Mouse (Mus musculus) liver, embryonic 12.5 days (tissue): ENCODE results near the gene Car10. TPM values are rescaled to one million over a fixed set of nuclear protein-coding genes. Genes with fewer than 3 reads are reported as not detected.

Experiments
- ATAC-seq: fragments of 200-750 bp; cut with Nextera tagmentation; 2 replicates; pipeline ENCODE4 v1.8.0; 2017; ENCODE audit warnings: moderate number of reproducible peaks, mild to moderate bottlenecking, moderate library complexity
- H3K27ac ChIP-seq: fragments of 300-500 bp; sonication (generic); 2 replicates; pipeline ENCODE4 v1.5.1; 2016; ENCODE audit warnings: mild to moderate bottlenecking
- H3K27me3 ChIP-seq: fragments of 300-500 bp; sonication (generic); replicated peaks from 2 replicates; pipeline ENCODE4 v1.6.1; 2016; ENCODE audit warnings: mild to moderate bottlenecking, moderate library complexity
- H3K36me3 ChIP-seq: fragments of 300-500 bp; sonication (generic); 2 replicates; pipeline ENCODE4 v1.6.1; 2016; ENCODE audit warnings: mild to moderate bottlenecking, moderate library complexity
- H3K4me1 ChIP-seq: fragments of 300-500 bp; sonication (generic); 2 replicates; pipeline ENCODE4 v1.6.1; 2016
- H3K4me2 ChIP-seq: fragments of 300-500 bp; sonication (generic); 2 replicates; pipeline ENCODE4 v1.6.1; 2016; ENCODE audit warnings: mild to moderate bottlenecking, moderate library complexity
- H3K4me3 ChIP-seq: fragments of 300-500 bp; sonication (generic); 2 replicates; pipeline ENCODE4 v1.5.1; 2016; ENCODE audit warnings: mild to moderate bottlenecking, moderate library complexity
- H3K9ac ChIP-seq: fragments of 300-500 bp; sonication (generic); 2 replicates; pipeline ENCODE4 v1.6.1; 2016; ENCODE audit warnings: mild to moderate bottlenecking, moderate library complexity
- H3K9me3 ChIP-seq: fragments of 300-500 bp; sonication (generic); replicated peaks from 2 replicates; pipeline ENCODE4 v1.6.1; 2016; ENCODE audit warnings: mild to moderate bottlenecking, moderate library complexity
- WGBS: fragments of 180-500 bp; shearing (Covaris S2); methylation state at CpG from one replicate; pipeline ENCODE4 v1.1.7; 2016; ENCODE audit not compliant: insufficient replicate concordance; 5-methylcytosine and 5-hydroxymethylcytosine counted together
- polyA plus RNA-seq: library from polyadenylated mRNA; unstranded; fragments of >200 nt; fragmentation: Nextera tagmentation; extraction: Ambion mirVana; gene quantifications from 2 replicates; pipeline ENCODE4 v1.2.1, GENCODE M21; 2016

Car10 gene
- polyA plus RNA-seq, 1 experiment from 2014 or later: 0.05 TPM

GRCm38 (mm10) chr11:93431482-93431881 lies 333.7 kb downstream of the Car10 start:
- Histone ChIP-seq H3K36me3 (no peaks in the 10 kb centered on the region), H3K9ac (no peak overlapping the region), H3K4me2 (no peak overlapping the region), H3K4me1 (no peaks in the 10 kb centered on the region), H3K27ac (no peak overlapping the region), H3K4me3 (no peak overlapping the region), H3K9me3 (no peaks in the 10 kb centered on the region), H3K27me3 (no peaks in the 10 kb centered on the region)
- ATAC-seq: no peak
- WGBS: 72% methylated on average over 5 of the region's 5 CpGs

GRCm38 (mm10) chr11:93434997-93435915 lies 337.4 kb downstream of the Car10 start:
- no peak overlapping the region for H3K27ac ChIP-seq
- no peaks in the 10 kb centered on the region for H3K36me3 ChIP-seq
- H3K9me3 ChIP-seq: no peaks in the 10 kb centered on the region
- WGBS: 41% methylated on average over 4 of the region's 4 CpGs
- no peak overlapping the region for H3K4me3 ChIP-seq
- no peak overlapping the region for H3K9ac ChIP-seq
- H3K4me1 ChIP-seq: no peaks in the 10 kb centered on the region
- ATAC-seq: no peak
- H3K4me2 ChIP-seq: no peak overlapping the region
- H3K27me3 ChIP-seq: no peaks in the 10 kb centered on the region

GRCm38 (mm10) chr11:93436892-93437291 lies 339.1 kb downstream of the Car10 start:
- Histone ChIP-seq H3K36me3 (no peaks in the 10 kb centered on the region), H3K4me2 (no peak overlapping the region), H3K9me3 (no peaks in the 10 kb centered on the region), H3K27me3 (no peaks in the 10 kb centered on the region), H3K4me3 (no peak overlapping the region), H3K4me1 (no peaks in the 10 kb centered on the region), H3K27ac (no peak overlapping the region), H3K9ac (no peak overlapping the region)
- ATAC-seq: no peak
- 57% methylated on average over 2 of the region's 2 CpGs for WGBS

GRCm38 (mm10) chr11:93440466-93440865 lies 342.6 kb downstream of the Car10 start:
- H3K36me3 ChIP-seq: no peaks in the 10 kb centered on the region
- no peak overlapping the region for H3K4me2 ChIP-seq
- no peak overlapping the region for H3K9ac ChIP-seq
- no peaks in the 10 kb centered on the region for H3K27me3 ChIP-seq
- WGBS: 29% methylated on average over 1 of the region's 1 CpGs
- ATAC-seq: no peak
- no peak overlapping the region for H3K4me3 ChIP-seq
- no peaks in the 10 kb centered on the region for H3K4me1 ChIP-seq
- no peak overlapping the region for H3K27ac ChIP-seq
- H3K9me3 ChIP-seq: no peaks in the 10 kb centered on the region

- H3K36me3 ChIP-seq: no peaks in the 10 kb centered on the region
- no peaks in the 10 kb centered on the region for H3K4me1 ChIP-seq
- no peak overlapping the region for H3K9ac ChIP-seq
- H3K4me3 ChIP-seq: no peak overlapping the region
- H3K9me3 ChIP-seq: no peaks in the 10 kb centered on the region
- no peaks in the 10 kb centered on the region for H3K27me3 ChIP-seq
- no peak overlapping the region for H3K4me2 ChIP-seq
- 81% methylated on average over 2 of the region's 2 CpGs for WGBS
- no peak for ATAC-seq
- H3K27ac ChIP-seq: no peak overlapping the region
These were observed 345.9 kb downstream of the Car10 start for GRCm38 (mm10) chr11:93443777-93444176.

- WGBS: 80% methylated on average over 8 of the region's 8 CpGs
These were observed 346.9 kb downstream of the Car10 start for GRCm38 (mm10) chr11:93444741-93445140.

GRCm38 (mm10) chr11:93447566-93447965 lies 349.7 kb downstream of the Car10 start:
- no peak overlapping the region for H3K4me2 ChIP-seq
- no peaks in the 10 kb centered on the region for H3K36me3 ChIP-seq
- WGBS: 62% methylated on average over 3 of the region's 3 CpGs
- H3K4me1 ChIP-seq: no peaks in the 10 kb centered on the region
- ATAC-seq: no peak
- no peak overlapping the region for H3K9ac ChIP-seq
- no peak overlapping the region for H3K4me3 ChIP-seq
- no peaks in the 10 kb centered on the region for H3K9me3 ChIP-seq
- H3K27me3 ChIP-seq: no peaks in the 10 kb centered on the region
- H3K27ac ChIP-seq: no peak overlapping the region

More at GRCm38 (mm10) chr11:93444741-93445140, 346.9 kb downstream of the Car10 start:
- no peaks in the 10 kb centered on the region for H3K9me3 ChIP-seq
- H3K27me3 ChIP-seq: no peaks in the 10 kb centered on the region
- H3K4me1 ChIP-seq: no peaks in the 10 kb centered on the region
- H3K4me3 ChIP-seq: no peak overlapping the region
- no peak overlapping the region for H3K4me2 ChIP-seq
- no peaks in the 10 kb centered on the region for H3K36me3 ChIP-seq
- H3K27ac ChIP-seq: no peak overlapping the region
- H3K9ac ChIP-seq: no peak overlapping the region
- ATAC-seq: no peak

- H3K4me1 ChIP-seq: no peaks in the 10 kb centered on the region
- ATAC-seq: no peak
- H3K9me3 ChIP-seq: no peaks in the 10 kb centered on the region
- no peak overlapping the region for H3K9ac ChIP-seq
- no peaks in the 10 kb centered on the region for H3K36me3 ChIP-seq
- WGBS: 63% methylated on average over 12 of the region's 12 CpGs
- no peaks in the 10 kb centered on the region for H3K27me3 ChIP-seq
- no peak overlapping the region for H3K4me2 ChIP-seq
- H3K27ac ChIP-seq: no peak overlapping the region
- no peak overlapping the region for H3K4me3 ChIP-seq
These were observed 350.7 kb downstream of the Car10 start for GRCm38 (mm10) chr11:93448290-93449256.

GRCm38 (mm10) chr11:93450535-93450934 lies 352.7 kb downstream of the Car10 start:
- H3K27me3 ChIP-seq: no peaks in the 10 kb centered on the region
- H3K36me3 ChIP-seq: no peaks in the 10 kb centered on the region
- H3K9me3 ChIP-seq: no peaks in the 10 kb centered on the region
- 76% methylated on average over 7 of the region's 7 CpGs for WGBS
- H3K4me3 ChIP-seq: no peak overlapping the region
- no peak overlapping the region for H3K4me2 ChIP-seq
- no peak overlapping the region for H3K27ac ChIP-seq
- no peaks in the 10 kb centered on the region for H3K4me1 ChIP-seq
- ATAC-seq: no peak
- no peak overlapping the region for H3K9ac ChIP-seq

GRCm38 (mm10) chr11:93466221-93466620 lies 368.4 kb downstream of the Car10 start:
- Histone ChIP-seq H3K27ac (no peak overlapping the region), H3K4me1 (no peaks in the 10 kb centered on the region), H3K9me3 (no peaks in the 10 kb centered on the region), H3K4me3 (no peak overlapping the region), H3K9ac (no peak overlapping the region), H3K36me3 (no peaks in the 10 kb centered on the region), H3K4me2 (no peak overlapping the region), H3K27me3 (no peaks in the 10 kb centered on the region)
- no peak for ATAC-seq
- WGBS: 64% methylated on average over 4 of the region's 4 CpGs

- Histone ChIP-seq H3K9me3 (no peaks in the 10 kb centered on the region), H3K27me3 (no peaks in the 10 kb centered on the region), H3K36me3 (no peaks in the 10 kb centered on the region), H3K4me1 (no peaks in the 10 kb centered on the region), H3K27ac (no peak overlapping the region), H3K9ac (no peak overlapping the region), H3K4me2 (no peak overlapping the region), H3K4me3 (no peak overlapping the region)
- ATAC-seq: no peak
- 55% methylated on average over 3 of the region's 3 CpGs for WGBS
These were observed 369.9 kb downstream of the Car10 start for GRCm38 (mm10) chr11:93467711-93468110.

- Histone ChIP-seq H3K27ac (no peak overlapping the region), H3K4me3 (no peak overlapping the region), H3K4me2 (no peak overlapping the region), H3K36me3 (no peaks in the 10 kb centered on the region), H3K4me1 (no peaks in the 10 kb centered on the region), H3K9ac (no peak overlapping the region), H3K9me3 (no peaks in the 10 kb centered on the region), H3K27me3 (no peaks in the 10 kb centered on the region)
- ATAC-seq: no peak
- WGBS: 67% methylated on average over 7 of the region's 7 CpGs
These were observed 372.9 kb downstream of the Car10 start for GRCm38 (mm10) chr11:93470771-93471170.
